Mouse (Mus musculus): Measurements from ENCODE around the gene Znrf1.

- TF ChIP-seq POLR2A (IDR thresholded peaks at IDR 0.05; ENCODE audit: extremely low read depth, insufficient read depth, low read length), result no peak
- no peak for TF ChIP-seq CTCF (IDR thresholded peaks at IDR 0.05; ENCODE audit: extremely low read depth, insufficient read depth, low read length)
Measured at GRCm38 (mm10) chr8:111493176-111493575, 42.7 kb upstream of the Znrf1 start.
